Mouse (Mus musculus): ENCODE measurements around the gene Vdr. TPM values are rescaled to one million over a fixed set of nuclear protein-coding genes. Genes with fewer than 3 reads are reported as not detected.

Vdr gene
- polyA plus RNA-seq, 2 experiments: 0.11 to 0.15 TPM

DNA sequence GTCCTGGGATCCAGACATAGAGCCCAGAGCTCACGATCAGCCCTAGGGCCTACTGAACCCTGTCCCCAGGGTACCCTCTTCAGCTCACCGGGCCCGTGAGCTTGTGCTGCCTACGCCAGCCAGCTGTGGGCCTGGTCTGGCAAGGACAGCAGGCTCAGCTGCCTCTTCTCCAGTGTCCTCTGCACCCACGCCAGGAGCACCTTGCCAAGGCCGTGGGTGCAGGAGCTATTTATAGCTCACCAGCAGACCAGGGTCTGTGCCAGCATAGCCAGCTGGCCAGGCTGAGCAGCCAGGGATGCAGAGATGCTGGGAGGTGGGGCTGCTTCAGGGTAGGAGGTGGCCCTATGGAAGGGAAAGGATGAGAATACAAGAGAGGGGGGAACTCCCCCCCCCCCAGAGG lies 98.3 kb downstream of the Vdr start:
- H3K4me3 ChIP-seq (ENCODE audit: insufficient read depth in 1 of 2, low read depth in 2 of 2, low read length in 2 of 2): no peak overlapping the region
- no peak for DNase-seq (ENCODE audit: low read depth in 3 of 3, low spot score in 3 of 3)
- H3K9me3 ChIP-seq (ENCODE audit: control insufficient read depth, low read length): no peaks in the 10 kb centered on the region
- H3K27ac ChIP-seq: no peak overlapping the region
- no peak overlapping the region for H3K4me2 ChIP-seq (ENCODE audit: low read depth)
- H3K9ac ChIP-seq (replicated peaks): no peak overlapping the region
- ATAC-seq (ENCODE audit: insufficient read depth): no peak
- no peaks in the 10 kb centered on the region for H3K27me3 ChIP-seq (ENCODE audit: control insufficient read depth, insufficient read depth, low read length)
- 64% methylated on average over 6 of the region's 6 CpGs for WGBS (ENCODE audit: insufficient replicate concordance)
- peaks cover 0 to 9% of the 10 kb centered on the region in 2 experiments; a peak in 2 of 4 replicates for H3K4me1 ChIP-seq (replicated peaks; ENCODE audit: control insufficient read depth in 2 of 2, insufficient read depth in 2 of 2, low read length in 1 of 2)
- no peaks in the 10 kb centered on the region for H3K36me3 ChIP-seq (replicated peaks; ENCODE audit: control insufficient read depth, insufficient read depth, low read depth)
- TF ChIP-seq CTCF (IDR thresholded peaks at IDR 0.05; ENCODE audit: low read depth): no peak
- no peak for TF ChIP-seq EP300 (IDR thresholded peaks at IDR 0.05; ENCODE audit: low read depth)

DNA sequence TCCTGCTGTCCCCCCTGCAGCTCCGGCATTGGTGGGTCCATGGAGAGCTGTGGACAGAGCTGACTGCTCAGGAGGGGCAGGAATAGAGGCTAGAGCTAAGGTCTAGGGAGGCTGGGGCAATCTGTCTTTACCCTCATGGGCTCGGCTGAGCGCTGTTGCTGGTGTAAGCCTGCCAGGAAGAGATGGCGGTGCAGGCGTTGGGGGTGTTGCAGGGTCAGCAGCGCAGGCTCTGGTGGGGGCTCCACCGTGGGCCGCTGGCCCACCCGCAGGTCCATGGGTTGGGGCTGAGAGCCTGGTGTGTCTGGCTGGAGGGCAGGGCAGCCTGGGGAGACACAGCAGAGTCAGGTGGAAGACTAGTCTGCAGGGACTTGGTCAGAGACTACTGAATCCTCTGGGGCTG lies 99.1 kb downstream of the Vdr start:
- no peaks in the 10 kb centered on the region for H3K9me3 ChIP-seq (ENCODE audit: control insufficient read depth, low read length)

DNA sequence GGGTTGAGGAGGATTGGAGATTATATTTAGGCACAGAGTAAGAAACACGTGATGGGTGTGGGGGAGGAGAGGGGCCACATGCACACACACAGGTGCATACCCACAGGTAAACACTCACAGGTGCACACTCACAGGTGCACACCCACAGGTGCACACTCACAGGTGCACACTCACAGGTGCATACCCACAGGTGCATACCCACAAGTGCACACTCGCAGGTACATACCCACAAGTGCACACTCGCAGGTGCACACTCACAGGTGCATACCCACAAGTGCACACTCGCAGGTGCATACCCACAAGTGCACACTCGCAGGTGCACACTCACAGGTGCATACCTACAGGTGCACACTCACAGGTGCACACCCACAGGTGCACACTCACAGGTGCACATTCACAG lies 100.0 kb downstream of the Vdr start:
- no peak overlapping the region for H3K4me2 ChIP-seq (ENCODE audit: low read depth)

More for the DNA sequence above, 99.1 kb downstream of the Vdr start:
- no peaks in the 10 kb centered on the region for H3K36me3 ChIP-seq (replicated peaks; ENCODE audit: control insufficient read depth, insufficient read depth, low read depth)
- no peak for DNase-seq (ENCODE audit: low read depth in 3 of 3, low spot score in 3 of 3)
- H3K27ac ChIP-seq: no peak overlapping the region
- H3K4me2 ChIP-seq (ENCODE audit: low read depth): no peak overlapping the region
- H3K4me1 ChIP-seq (replicated peaks; ENCODE audit: control insufficient read depth in 2 of 2, insufficient read depth in 2 of 2, low read length in 1 of 2): peaks cover 0 to 9% of the 10 kb centered on the region in 2 experiments; a peak in 2 of 4 replicates
- 78% methylated on average over 9 of the region's 9 CpGs for WGBS (ENCODE audit: insufficient replicate concordance)
- no peaks in the 10 kb centered on the region for H3K27me3 ChIP-seq (ENCODE audit: control insufficient read depth, insufficient read depth, low read length)
- ATAC-seq (ENCODE audit: insufficient read depth): no peak
- H3K4me3 ChIP-seq (ENCODE audit: insufficient read depth in 1 of 2, low read depth in 2 of 2, low read length in 2 of 2): no peak overlapping the region
- no peak overlapping the region for H3K9ac ChIP-seq (replicated peaks)
- TF ChIP-seq CTCF (IDR thresholded peaks at IDR 0.05; ENCODE audit: low read depth) (no peak), EP300 (IDR thresholded peaks at IDR 0.05; ENCODE audit: low read depth) (no peak)

DNA sequence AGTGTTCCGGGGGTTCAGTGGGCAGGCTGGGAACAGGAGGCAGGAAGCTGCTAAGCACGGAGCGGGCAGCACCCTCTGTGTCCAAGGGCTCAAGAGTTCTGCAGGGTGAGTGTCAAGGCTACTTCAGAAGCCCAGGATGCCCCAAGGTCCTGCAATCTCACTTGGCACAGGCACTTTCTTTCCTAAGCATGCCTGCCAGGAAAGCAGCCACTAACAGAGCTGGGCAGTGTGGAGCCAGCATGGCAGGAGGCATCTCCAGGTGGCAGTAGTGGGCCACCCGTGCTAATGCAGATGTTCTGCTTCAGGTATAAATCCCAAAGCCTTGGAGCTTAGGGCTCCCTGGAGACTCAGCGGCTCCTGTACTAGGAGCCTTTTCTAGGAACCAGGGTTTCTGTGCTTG lies 100.5 kb downstream of the Vdr start:
- H3K36me3 ChIP-seq (replicated peaks; ENCODE audit: control insufficient read depth, insufficient read depth, low read depth): no peaks in the 10 kb centered on the region
- no peak for DNase-seq (ENCODE audit: low read depth in 3 of 3, low spot score in 3 of 3)
- 81% methylated on average over 5 of the region's 5 CpGs for WGBS (ENCODE audit: insufficient replicate concordance)

More for the DNA sequence above, 100.0 kb downstream of the Vdr start:
- Histone ChIP-seq H3K9me3 (ENCODE audit: control insufficient read depth, low read length) (no peaks in the 10 kb centered on the region), H3K27ac (no peak overlapping the region), H3K36me3 (replicated peaks; ENCODE audit: control insufficient read depth, insufficient read depth, low read depth) (no peaks in the 10 kb centered on the region), H3K4me1 (replicated peaks; ENCODE audit: control insufficient read depth in 2 of 2, insufficient read depth in 2 of 2, low read length in 1 of 2) (peaks cover 0 to 7% of the 10 kb centered on the region in 2 experiments; a peak in 2 of 4 replicates), H3K27me3 (ENCODE audit: control insufficient read depth, insufficient read depth, low read length) (no peaks in the 10 kb centered on the region), H3K4me3 (ENCODE audit: insufficient read depth in 1 of 2, low read depth in 2 of 2, low read length in 2 of 2) (no peak overlapping the region), H3K9ac (replicated peaks) (no peak overlapping the region)
- TF ChIP-seq EP300 (IDR thresholded peaks at IDR 0.05; ENCODE audit: low read depth) (no peak), CTCF (IDR thresholded peaks at IDR 0.05; ENCODE audit: low read depth) (no peak)
- DNase-seq (ENCODE audit: low read depth in 3 of 3, low spot score in 3 of 3) (no peak), ATAC-seq (ENCODE audit: insufficient read depth) (no peak)
- 78% methylated on average over 5 of the region's 5 CpGs for WGBS (ENCODE audit: insufficient replicate concordance)

DNA sequence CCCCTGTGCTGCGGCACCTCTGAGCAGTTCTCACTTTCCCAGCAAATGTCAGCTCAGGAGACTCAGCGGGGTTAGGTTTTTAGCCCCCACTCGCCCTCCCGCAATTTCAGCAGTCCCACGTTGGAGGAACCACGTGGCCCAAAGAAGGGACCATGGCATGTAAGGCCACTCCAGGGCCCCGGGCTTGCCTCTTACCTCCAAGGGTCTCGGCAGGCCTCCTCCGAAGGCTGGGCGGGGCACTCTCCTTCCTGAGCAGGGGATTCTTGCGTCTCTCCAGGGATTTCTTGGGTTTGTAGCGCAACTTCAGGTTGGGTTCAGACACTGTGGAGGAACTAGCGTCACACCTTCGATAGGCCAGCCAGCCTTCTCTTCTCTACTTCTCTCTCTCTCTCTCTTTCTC lies 101.2 kb downstream of the Vdr start:
- TF ChIP-seq CTCF (IDR thresholded peaks at IDR 0.05; ENCODE audit: low read depth) (no peak), EP300 (IDR thresholded peaks at IDR 0.05; ENCODE audit: low read depth) (no peak)
- no peaks in the 10 kb centered on the region for H3K9me3 ChIP-seq (ENCODE audit: control insufficient read depth, low read length)
- no peak overlapping the region for H3K4me3 ChIP-seq (ENCODE audit: insufficient read depth in 1 of 2, low read depth in 2 of 2, low read length in 2 of 2)
- WGBS (ENCODE audit: insufficient replicate concordance): 75% methylated on average over 14 of the region's 14 CpGs
- no peak overlapping the region for H3K9ac ChIP-seq (replicated peaks)
- H3K27ac ChIP-seq: no peak overlapping the region
- H3K4me2 ChIP-seq (ENCODE audit: low read depth): no peak overlapping the region
- no peaks in the 10 kb centered on the region for H3K36me3 ChIP-seq (replicated peaks; ENCODE audit: control insufficient read depth, insufficient read depth, low read depth)
- H3K4me1 ChIP-seq (replicated peaks; ENCODE audit: control insufficient read depth in 2 of 2, insufficient read depth in 2 of 2, low read length in 1 of 2): no peaks in the 10 kb centered on the region
- H3K27me3 ChIP-seq (ENCODE audit: control insufficient read depth, insufficient read depth, low read length): no peaks in the 10 kb centered on the region
- ATAC-seq (ENCODE audit: insufficient read depth) (no peak), DNase-seq (ENCODE audit: low read depth in 3 of 3, low spot score in 3 of 3) (no peak)

More for the DNA sequence above, 100.5 kb downstream of the Vdr start:
- Histone ChIP-seq H3K4me1 (replicated peaks; ENCODE audit: control insufficient read depth in 2 of 2, insufficient read depth in 2 of 2, low read length in 1 of 2) (peaks cover 0 to 3% of the 10 kb centered on the region in 2 experiments; a peak in 2 of 4 replicates), H3K9me3 (ENCODE audit: control insufficient read depth, low read length) (no peaks in the 10 kb centered on the region), H3K27ac (no peak overlapping the region), H3K9ac (replicated peaks) (no peak overlapping the region), H3K4me2 (ENCODE audit: low read depth) (no peak overlapping the region), H3K4me3 (ENCODE audit: insufficient read depth in 1 of 2, low read depth in 2 of 2, low read length in 2 of 2) (no peak overlapping the region), H3K27me3 (ENCODE audit: control insufficient read depth, insufficient read depth, low read length) (no peaks in the 10 kb centered on the region)
- TF ChIP-seq EP300 (IDR thresholded peaks at IDR 0.05; ENCODE audit: low read depth) (no peak), CTCF (IDR thresholded peaks at IDR 0.05; ENCODE audit: low read depth) (peak; percentile 69)
- ATAC-seq (ENCODE audit: insufficient read depth): no peak

Data from liver, embryonic 14.5 days (tissue).